Mouse (Mus musculus) liver, adult 2 months (tissue): ENCODE data around the gene Saysd1. TPM values are rescaled to one million over a fixed set of nuclear protein-coding genes. Genes with fewer than 3 reads are reported as not detected.

Experiments used
- DNase-seq: peaks from one replicate; pipeline ENCODE4 v3.0.0-alpha.2; 2011; ENCODE audit warnings: low read depth, low spot score; ENCODE audit errors: extremely low read depth
- H3K27ac ChIP-seq: fragments of 200-500 bp; replicated peaks from 2 replicates; pipeline ENCODE4 v1.5.1; 2012; ENCODE audit warnings: low read depth, mild to moderate bottlenecking, control low read depth, inconsistent platforms, low read length; ENCODE audit not compliant: insufficient read depth
- H3K27me3 ChIP-seq: fragments of 200-500 bp; 2 replicates; pipeline ENCODE4 v1.6.1; 2012; ENCODE audit warnings: mild to moderate bottlenecking, moderate library complexity, low read length, inconsistent platforms; ENCODE audit not compliant: control insufficient read depth, insufficient read depth
- H3K36me3 ChIP-seq: fragments of 200-500 bp; 2 replicates; pipeline ENCODE4 v1.6.1; 2012; ENCODE audit warnings: low read length, inconsistent platforms; ENCODE audit not compliant: control insufficient read depth, insufficient read depth
- H3K4me1 ChIP-seq: fragments of 200-500 bp; 2 replicates; pipeline ENCODE4 v1.6.1; 2011; ENCODE audit warnings: low read length; ENCODE audit not compliant: control insufficient read depth, insufficient read depth
- H3K4me3 ChIP-seq: fragments of 200-500 bp; 2 replicates; pipeline ENCODE4 v1.5.1; 2011; ENCODE audit warnings: low read depth, mild to moderate bottlenecking, control low read depth, low read length, moderate library complexity; ENCODE audit not compliant: insufficient read depth
- H3K79me2 ChIP-seq: fragments of 200-500 bp; 2 replicates; pipeline ENCODE4 v1.6.1; 2012; ENCODE audit warnings: inconsistent platforms, mild to moderate bottlenecking, low read length, moderate library complexity; ENCODE audit not compliant: control insufficient read depth, insufficient read depth
- H3K9ac ChIP-seq: fragments of 200-500 bp; 2 replicates; pipeline ENCODE4 v1.6.1; 2012; ENCODE audit warnings: low read depth, mild to moderate bottlenecking, control low read depth, inconsistent platforms, low read length
- CTCF ChIP-seq: fragments of 200-500 bp; IDR thresholded peaks from 2 replicates; pipeline ENCODE4 v1.5.1; 2011; ENCODE audit warnings: low read depth, low read length, control low read depth
- POLR2A ChIP-seq: fragments of 200-500 bp; IDR thresholded peaks from 2 replicates; pipeline ENCODE4 v1.6.1; 2011; ENCODE audit warnings: low read length, control low read depth; ENCODE audit not compliant: insufficient read depth; ENCODE audit errors: extremely low read depth
- WGBS: fragments of 180-500 bp; shearing (Covaris S2); methylation state at CpG from one replicate; pipeline ENCODE4 v1.1.7; 2018; 5-methylcytosine and 5-hydroxymethylcytosine counted together
- polyA plus RNA-seq: library from polyadenylated mRNA; depleted of rRNA; stranded (reverse); fragments of >200 nt; gene quantifications from 2 replicates; pipeline ENCODE4 v1.2.3, GENCODE M21; 2012
- total RNA-seq: library from RNA; depleted of rRNA; stranded (reverse); fragments of >200 nt; gene quantifications from 2 replicates; pipeline ENCODE4 v1.2.3, GENCODE M21; 2014

Gene Saysd1
- total and polyA plus RNA-seq, 2 experiments = 4.1 to 10.0 TPM

GRCm38 (mm10) chr14:20128162-20128561 is 10.2 kb downstream of the Saysd1 start:
- no peak overlapping the region for H3K4me3 ChIP-seq
- WGBS = 91% methylated on average over 6 of the region's 6 CpGs
- no peak for DNase-seq
- no peak overlapping the region for H3K27ac ChIP-seq
- H3K36me3 ChIP-seq = no peaks in the 10 kb centered on the region
- no peaks in the 10 kb centered on the region; the same call in 1 of the 2 replicates for H3K4me1 ChIP-seq
- H3K79me2 ChIP-seq = no peaks in the 10 kb centered on the region
- H3K9ac ChIP-seq = no peak overlapping the region
- H3K27me3 ChIP-seq = no peaks in the 10 kb centered on the region
- TF ChIP-seq POLR2A (no peak), CTCF (no peak)

- Histone ChIP-seq H3K27ac (no peak overlapping the region), H3K4me3 (no peak overlapping the region), H3K36me3 (no peaks in the 10 kb centered on the region), H3K79me2 (no peaks in the 10 kb centered on the region), H3K27me3 (no peaks in the 10 kb centered on the region), H3K4me1 (no peaks in the 10 kb centered on the region; the same call in 1 of the 2 replicates), H3K9ac (no peak overlapping the region)
- TF ChIP-seq CTCF (no peak), POLR2A (no peak)
- WGBS = 61% methylated on average over 15 of the region's 15 CpGs
- DNase-seq = no peak
Observed at GRCm38 (mm10) chr14:20127406-20128087, 10.8 kb downstream of the Saysd1 start.

GRCm38 (mm10) chr14:20120868-20121267 is 17.5 kb downstream of the Saysd1 start:
- no peaks in the 10 kb centered on the region for H3K79me2 ChIP-seq
- TF ChIP-seq CTCF (no peak), POLR2A (no peak)
- H3K36me3 ChIP-seq = no peaks in the 10 kb centered on the region
- WGBS = 72% methylated on average over 5 of the region's 5 CpGs
- H3K9ac ChIP-seq = no peak overlapping the region
- H3K27ac ChIP-seq = no peak overlapping the region
- H3K4me1 ChIP-seq = peaks cover 2% of the 10 kb centered on the region; the same call in 1 of the 2 replicates
- H3K4me3 ChIP-seq = no peak overlapping the region
- no peaks in the 10 kb centered on the region for H3K27me3 ChIP-seq
- no peak for DNase-seq

GRCm38 (mm10) chr14:20120012-20120411 is 18.3 kb downstream of the Saysd1 start:
- 91% methylated on average over 11 of the region's 11 CpGs for WGBS
- DNase-seq = no peak
- Histone ChIP-seq H3K36me3 (no peaks in the 10 kb centered on the region), H3K9ac (no peak overlapping the region), H3K4me1 (peaks cover 4% of the 10 kb centered on the region; the same call in 1 of the 2 replicates), H3K79me2 (no peaks in the 10 kb centered on the region), H3K27ac (no peak overlapping the region), H3K27me3 (no peaks in the 10 kb centered on the region), H3K4me3 (no peak overlapping the region)
- TF ChIP-seq POLR2A (no peak), CTCF (no peak)

- H3K27me3 ChIP-seq = no peaks in the 10 kb centered on the region
- peaks cover 7% of the 10 kb centered on the region; the same call in 1 of the 2 replicates for H3K4me1 ChIP-seq
- no peak overlapping the region for H3K4me3 ChIP-seq
- 40% methylated on average over 9 of the region's 9 CpGs for WGBS
- H3K79me2 ChIP-seq = no peaks in the 10 kb centered on the region
- peak; percentile 77 for DNase-seq
- 0 out of 2 replicates have a peak overlapping the region, but pooled peaks have one; percentile 6 for H3K27ac ChIP-seq
- H3K9ac ChIP-seq = no peak overlapping the region
- no peaks in the 10 kb centered on the region for H3K36me3 ChIP-seq
- TF ChIP-seq CTCF = no peak
- no peak for TF ChIP-seq POLR2A
Observed at GRCm38 (mm10) chr14:20116149-20116605, 22.2 kb downstream of the Saysd1 start.

- H3K27me3 ChIP-seq = no peaks in the 10 kb centered on the region
- H3K36me3 ChIP-seq = no peaks in the 10 kb centered on the region
- TF ChIP-seq POLR2A = no peak
- TF ChIP-seq CTCF = no peak
- peaks cover 7% of the 10 kb centered on the region; the same call in 1 of the 2 replicates for H3K4me1 ChIP-seq
- H3K4me3 ChIP-seq = no peak overlapping the region
- no peak overlapping the region for H3K9ac ChIP-seq
- DNase-seq = no peak
- WGBS = 94% methylated on average over 6 of the region's 6 CpGs
- no peak overlapping the region for H3K27ac ChIP-seq
- no peaks in the 10 kb centered on the region for H3K79me2 ChIP-seq
Observed at GRCm38 (mm10) chr14:20114951-20115350, 23.4 kb downstream of the Saysd1 start.
